Mouse (Mus musculus) cerebellum, adult 9-10 months (tissue): Measurements from ENCODE around the gene Gm20449.
A peak's percentile ranks its signal among the peaks of the same experiment; 100 is the strongest.
"Not testable (repeated sequence)": the region's sequence is repeated elsewhere in the genome, so short reads cannot be mapped to it uniquely, and the experiment has no call there.

Experiments
- DNase-seq: peaks from one replicate; pipeline ENCODE4 v3.0.0; 2022

Gm20449 gene

DNA sequence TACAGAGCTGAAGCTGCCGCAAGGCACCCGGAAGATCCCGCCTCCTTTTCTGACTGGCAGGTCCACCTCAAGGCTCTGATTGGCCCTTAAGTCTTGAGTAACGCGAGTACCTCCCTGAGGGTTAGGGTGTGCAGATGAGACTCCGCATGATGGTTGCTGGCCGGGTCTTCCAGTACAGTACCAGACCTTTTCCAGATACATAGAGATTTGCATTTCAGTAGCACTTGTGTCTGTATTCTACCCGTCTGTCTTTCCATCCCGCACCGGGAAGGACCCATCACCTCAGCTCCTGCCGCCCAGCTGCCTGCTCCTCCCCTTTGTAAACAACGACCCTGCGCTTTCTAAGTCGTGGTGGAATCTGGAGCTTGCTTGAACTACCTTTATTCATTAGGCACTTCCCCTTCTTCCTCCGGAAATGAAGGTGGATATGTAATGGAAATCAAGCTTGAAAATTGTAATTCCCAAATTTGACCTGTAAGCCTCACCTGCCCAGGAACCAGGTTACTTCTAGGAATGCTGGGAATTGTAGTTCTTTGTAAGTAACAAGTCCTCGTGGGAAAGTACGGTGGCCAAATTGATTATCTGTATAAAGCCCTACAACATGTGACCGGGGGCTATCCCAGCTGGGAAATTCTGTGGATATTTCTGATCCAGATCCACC, at the start of gene Gm20449, which contains the start of gene AW146154:
Gene Gm20449 (minus strand): TSS at position 29 of the 661 bp plus-strand sequence.
Gene AW146154 (minus strand): TSS at position 502 of the 661 bp plus-strand sequence.
- peak; percentile 99 for DNase-seq

DNA sequence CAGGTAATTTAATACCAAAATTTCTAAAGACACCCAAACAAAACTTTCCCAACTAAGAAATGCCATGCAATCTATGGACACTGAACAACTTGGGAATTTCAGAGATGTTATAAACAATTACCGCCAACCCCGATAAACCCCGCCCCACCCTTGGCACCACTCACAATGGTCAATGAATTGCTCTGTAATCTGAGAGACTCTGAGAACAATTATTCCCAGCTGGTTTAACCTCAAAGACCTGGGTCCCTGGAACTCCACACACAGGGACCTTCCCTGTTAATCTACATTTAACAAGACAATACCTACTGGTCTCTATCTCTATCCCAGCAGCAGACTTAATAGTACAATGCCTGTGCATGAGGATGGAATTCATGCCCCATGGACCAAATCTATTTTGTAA, 13.5 kb upstream of the Gm20449 start:
- no peak for DNase-seq

DNA sequence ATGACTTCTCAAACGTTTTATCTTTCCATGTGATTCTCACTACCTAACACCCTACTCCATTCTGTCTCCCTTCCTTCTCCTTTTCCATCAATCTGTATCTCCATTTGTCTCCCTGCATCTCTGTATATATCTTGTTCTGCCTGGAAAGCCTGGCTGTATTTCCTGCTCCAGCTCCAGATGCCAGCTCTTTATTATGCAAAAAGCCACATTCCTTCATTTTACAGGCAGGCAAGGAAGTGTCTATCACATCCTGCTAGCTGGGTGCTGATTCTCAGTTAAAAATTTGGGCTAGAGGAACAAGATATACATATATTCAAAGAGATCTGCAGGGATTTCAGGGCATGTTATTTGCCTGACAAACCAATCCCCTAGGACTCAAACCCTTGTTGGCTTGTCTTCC, 13.0 kb upstream of the Gm20449 start:
- no peak for DNase-seq

DNA sequence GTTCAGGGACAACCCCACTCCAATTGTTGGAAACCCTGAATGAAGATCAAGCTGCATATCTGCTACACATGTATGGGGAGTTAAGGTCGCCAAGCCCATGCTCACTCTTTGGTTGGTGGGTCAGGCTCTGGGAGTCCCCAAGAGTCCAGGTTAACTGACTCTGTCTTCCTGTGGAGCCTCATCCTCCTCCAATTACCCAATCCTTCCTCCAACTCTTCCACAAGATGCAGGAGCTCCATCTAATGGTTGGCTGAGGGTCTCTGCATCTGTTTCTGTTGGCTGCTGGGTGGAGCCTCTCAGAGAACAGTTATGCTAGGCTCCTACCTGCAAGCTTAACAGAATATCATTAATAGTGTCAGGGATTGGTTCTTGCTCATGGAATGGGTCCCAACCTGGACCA, 3.2 kb upstream of the Gm20449 start:
- DNase-seq = peak; percentile 44

DNA sequence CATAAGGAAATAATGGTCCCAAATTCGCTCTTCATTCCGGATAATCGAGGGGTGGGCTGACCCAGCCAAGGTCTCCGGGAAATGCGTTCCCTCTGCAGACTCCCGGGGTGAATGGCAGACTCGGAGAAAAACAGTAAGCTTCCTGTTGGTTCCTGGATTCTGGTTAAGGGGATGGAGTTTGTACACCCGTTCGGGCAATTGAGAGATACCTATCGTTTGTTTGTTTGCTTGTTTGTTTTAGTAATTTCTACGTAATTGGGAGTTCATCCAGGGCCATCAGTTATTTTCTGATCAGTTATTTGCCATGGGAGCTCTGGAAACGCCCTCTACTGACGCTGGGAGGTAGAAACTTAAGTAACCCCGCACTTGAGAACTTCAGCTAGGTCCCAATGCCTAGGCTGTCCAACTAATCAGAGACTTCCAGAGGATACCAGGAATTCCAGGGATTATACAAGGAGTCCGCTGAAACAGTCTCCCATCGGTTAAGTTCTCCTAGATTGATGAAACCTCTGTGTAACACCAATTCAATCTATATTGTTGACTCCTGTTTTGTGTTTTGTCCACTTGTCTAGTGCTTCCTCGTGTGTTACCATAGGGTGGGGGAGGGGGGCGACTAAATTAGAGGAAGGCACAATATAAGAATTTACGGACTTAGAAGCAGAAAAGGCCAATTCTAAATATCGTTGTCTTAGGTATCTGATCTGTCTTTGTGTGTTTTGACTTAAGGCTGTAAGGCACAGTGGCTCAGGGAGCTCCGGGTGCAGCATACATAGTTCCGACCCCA, 1.1 kb upstream of the Gm20449 start:
- peak; percentile 86 for DNase-seq

DNA sequence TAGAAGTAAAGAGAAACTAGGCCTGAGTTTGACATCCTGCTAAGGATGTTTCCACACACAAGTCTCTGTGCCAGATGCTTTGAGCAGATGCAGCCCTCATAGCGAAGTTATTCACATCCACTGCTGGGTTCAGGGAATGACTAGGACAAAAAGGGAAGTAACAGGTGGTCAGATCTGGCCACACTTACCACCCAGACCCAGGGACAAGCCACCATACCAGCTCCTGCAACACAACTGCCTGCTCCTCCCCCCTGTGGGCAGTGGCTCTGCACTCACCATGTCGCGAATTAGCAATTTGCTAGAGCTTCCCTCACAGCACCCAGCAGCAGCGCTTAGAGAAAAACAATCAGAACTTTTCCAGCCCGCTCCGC, 214 bp downstream of the Gm20449 start:
- DNase-seq = not testable (repeated sequence)

DNA sequence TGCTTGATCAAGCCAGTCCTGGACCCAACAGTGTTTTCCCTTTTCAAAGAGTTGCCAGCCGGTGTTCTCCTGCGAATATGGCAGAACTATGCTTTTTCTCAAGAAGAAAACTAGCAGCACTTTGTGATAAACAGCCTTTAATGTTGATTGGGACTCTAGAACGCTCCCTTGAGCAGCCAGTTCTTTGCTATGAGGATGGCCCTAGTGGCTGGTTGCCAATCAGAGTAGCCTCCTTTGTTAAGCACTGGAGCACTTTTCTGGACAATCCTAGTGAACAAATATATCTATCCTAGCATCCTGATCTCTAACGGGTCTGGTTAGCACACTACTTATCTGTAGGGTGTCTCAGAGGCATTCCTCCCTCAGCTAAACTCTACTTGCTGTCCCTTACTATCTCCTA, 753 bp downstream of the Gm20449 start:
- peak; percentile 65 for DNase-seq

DNA sequence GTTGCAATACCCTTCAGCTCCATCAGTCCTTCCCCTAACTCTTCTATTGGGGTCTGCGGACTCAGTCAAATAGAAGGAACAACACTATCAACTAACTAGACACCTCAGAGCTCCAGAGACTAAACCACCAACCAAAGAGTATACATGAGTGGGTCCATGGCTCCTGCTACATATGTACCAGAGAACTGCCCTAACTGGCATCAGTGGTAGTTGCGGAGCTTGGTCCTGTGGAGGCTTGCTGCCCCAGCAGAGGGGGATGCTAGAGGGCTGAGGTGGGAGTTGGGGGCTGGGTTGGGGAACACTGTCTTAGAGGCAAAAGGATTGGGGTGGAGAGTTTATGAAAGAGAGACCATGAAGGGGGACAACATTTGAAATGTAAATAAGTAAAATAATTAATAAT, 1.3 kb downstream of the Gm20449 start:
- peak; percentile 59 for DNase-seq

DNA sequence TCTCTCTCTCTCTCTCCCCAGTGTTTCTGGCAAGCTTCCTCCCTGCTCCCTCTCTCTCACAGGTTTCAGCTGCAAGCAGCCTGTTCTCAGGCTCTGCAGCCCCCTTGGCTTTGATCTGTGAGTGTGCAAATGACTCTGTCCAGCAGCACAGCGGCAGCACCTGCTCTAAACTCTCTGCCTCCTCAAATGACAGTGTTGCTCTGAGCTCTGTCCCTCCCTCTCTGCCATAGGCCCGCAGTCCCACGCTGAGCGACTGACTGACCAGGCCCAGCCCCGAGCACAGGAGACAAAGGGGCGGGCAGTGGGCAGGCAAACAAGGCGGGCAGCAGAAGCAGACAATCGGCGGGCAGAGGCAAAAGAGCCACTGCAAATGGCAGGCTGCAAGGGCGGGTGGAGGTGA, 47.4 kb downstream of the Gm20449 start:
- DNase-seq = no peak

DNA sequence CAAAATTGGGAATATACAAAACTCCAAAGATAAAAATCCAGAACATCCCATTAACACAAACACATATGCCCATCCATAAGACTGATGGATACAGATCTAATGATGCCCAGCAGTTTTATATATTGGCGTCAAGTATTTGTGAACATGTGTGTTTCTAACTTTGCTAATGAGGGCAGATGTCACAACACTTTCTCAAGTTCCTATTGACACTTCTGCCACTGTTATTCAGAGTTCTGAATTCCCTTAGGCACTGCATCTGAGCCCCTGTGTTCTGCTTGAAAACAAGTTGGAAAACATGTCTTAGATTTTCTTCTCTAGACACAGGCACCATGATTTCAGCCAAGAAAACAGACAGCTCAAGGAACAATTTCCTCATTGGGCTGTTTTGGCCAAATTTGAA, 50.6 kb downstream of the Gm20449 start, which contains the start of gene Vmn2r57:
Gene Vmn2r57 (minus strand): TSS at position 101 of the 400 bp plus-strand sequence.
- DNase-seq = not testable (repeated sequence)

DNA sequence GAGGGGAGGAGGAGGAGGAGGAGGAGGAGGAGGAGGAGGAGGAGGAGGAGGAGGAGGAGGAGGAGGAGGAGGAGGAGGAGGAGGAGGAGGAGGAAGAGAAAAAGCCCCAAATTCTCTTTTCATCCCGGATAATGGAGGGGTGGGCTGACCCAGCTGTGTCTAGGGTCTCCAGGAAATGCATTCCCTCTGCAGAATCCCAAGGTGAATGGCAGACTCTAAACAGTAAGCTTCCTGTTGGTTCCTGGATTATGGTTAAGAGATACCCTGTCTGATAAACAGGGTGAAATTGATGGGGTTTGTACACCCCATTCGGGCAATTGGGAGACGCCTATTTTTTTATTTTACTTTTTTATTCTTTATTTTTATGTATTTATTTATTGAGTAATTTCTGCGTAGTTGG, 105.1 kb downstream of the Gm20449 start:
- peak; percentile 56 for DNase-seq

DNA sequence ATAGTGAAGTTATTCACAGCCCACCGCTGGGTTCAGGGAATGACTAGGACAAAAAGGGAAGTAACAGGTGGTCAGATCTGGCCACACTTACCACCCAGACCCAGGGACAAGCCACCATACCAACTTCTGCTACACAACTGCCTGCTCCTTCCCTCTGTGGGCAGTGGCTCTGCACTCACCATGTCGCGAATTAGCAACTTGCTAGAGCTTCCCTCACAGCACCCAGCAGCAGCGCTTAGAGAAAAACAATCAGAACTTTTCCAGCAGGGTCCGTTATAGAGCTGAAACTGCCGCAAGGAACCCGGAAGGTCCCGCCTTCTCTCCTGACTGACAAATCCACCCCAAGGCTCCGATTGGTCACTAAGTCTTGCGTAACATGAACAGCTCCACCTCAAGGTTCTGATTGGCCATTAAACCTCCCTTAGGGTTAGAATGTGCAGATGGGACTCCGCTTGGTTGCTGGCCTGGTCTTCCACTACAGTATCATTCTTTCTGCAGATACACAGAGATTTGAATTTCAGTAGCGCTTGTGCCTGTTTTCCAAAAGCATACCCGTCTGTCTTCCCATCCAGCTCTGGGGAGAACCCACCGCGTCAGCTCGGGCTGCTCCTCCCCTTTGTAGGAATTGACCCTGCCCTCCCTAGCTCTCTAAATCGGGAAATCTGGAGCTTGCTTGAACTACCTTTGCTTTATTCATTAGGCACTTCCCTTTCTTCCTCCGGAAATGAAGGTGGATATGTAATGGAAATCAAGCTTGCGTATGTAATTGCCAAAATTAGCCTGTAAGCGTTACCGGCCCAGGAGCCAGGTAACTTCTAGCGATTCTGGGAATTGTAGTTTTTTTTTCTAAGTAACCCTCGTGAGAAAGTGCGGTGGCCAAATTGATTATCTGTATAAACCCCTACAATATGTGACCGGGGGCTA, 105.9 kb downstream of the Gm20449 start, which contains the start of gene AI987944:
Gene AI987944 (minus strand): TSS at position 332 of the 924 bp plus-strand sequence.
- DNase-seq = peak; percentile 90
